Mouse (Mus musculus) MEL (cell line): ENCODE measurements around the gene Grb2. TPM values are rescaled to one million over a fixed set of nuclear protein-coding genes. Genes with fewer than 3 reads are reported as not detected.

Experiments
- DNase-seq: peaks from one replicate; pipeline ENCODE4 v3.0.0; 2011; ENCODE audit warnings: low read depth, low spot score
- H3K27ac ChIP-seq: 2 replicates; pipeline ENCODE4 v1.5.1; 2012; ENCODE audit warnings: low read depth, mild to moderate bottlenecking, control low read depth, low read length, moderate library complexity; ENCODE audit not compliant: control insufficient read depth
- H3K27me3 ChIP-seq, 2 experiments: fragments of 150-350 bp in 1 of 2; sonication (generic) in 1 of 2; 2 replicates each; pipeline ENCODE4 v1.6.1; 2012; ENCODE audit warnings: low read length in 2 of 2, mild to moderate bottlenecking in 2 of 2, improper control_type of control experiment in 1 of 2, moderate library complexity in 1 of 2; ENCODE audit not compliant: insufficient read depth in 2 of 2, control insufficient read depth in 1 of 2
- H3K36me3 ChIP-seq, 2 experiments: 2 replicates each; pipeline ENCODE4 v1.6.1; 2012 to 2014; ENCODE audit warnings: low read length in 2 of 2, improper control_type of control experiment in 1 of 2, inconsistent platforms in 1 of 2, mild to moderate bottlenecking in 1 of 2; ENCODE audit not compliant: insufficient read depth in 2 of 2, control insufficient read depth in 1 of 2
- H3K4me1 ChIP-seq, 2 experiments: fragments of 150-350 bp in 1 of 2; sonication (generic) in 1 of 2; 2 replicates each; pipeline ENCODE4 v1.6.1; 2012; ENCODE audit warnings: low read length in 2 of 2, improper control_type of control experiment in 1 of 2, mild to moderate bottlenecking in 1 of 2; ENCODE audit not compliant: insufficient read depth in 2 of 2, control insufficient read depth in 1 of 2
- H3K4me3 ChIP-seq, 2 experiments: fragments of 150-350 bp in 1 of 2; sonication (generic) in 1 of 2; 2 replicates each; pipeline ENCODE4 v1.5.1; 2012; ENCODE audit warnings: low read depth in 2 of 2, low read length in 2 of 2, mild to moderate bottlenecking in 2 of 2, moderate library complexity in 2 of 2, control low read depth in 1 of 2, improper control_type of control experiment in 1 of 2; ENCODE audit not compliant: control insufficient read depth in 1 of 2, insufficient read depth in 1 of 2
- H3K79me2 ChIP-seq: 2 replicates; pipeline ENCODE4 v1.6.1; 2012; ENCODE audit warnings: mild to moderate bottlenecking, low read length, moderate library complexity; ENCODE audit not compliant: control insufficient read depth, poor library complexity, insufficient read depth
- H3K9ac ChIP-seq: 2 replicates; pipeline ENCODE4 v1.6.1; 2012; ENCODE audit warnings: low read depth, mild to moderate bottlenecking, control low read depth, low read length, moderate library complexity; ENCODE audit not compliant: control insufficient read depth, poor library complexity, severe bottlenecking
- H3K9me3 ChIP-seq: fragments of 150-350 bp; sonication (generic); replicated peaks from 2 replicates; pipeline ENCODE4 v1.6.1; 2012; ENCODE audit warnings: mild to moderate bottlenecking, low read length, improper control_type of control experiment, moderate library complexity; ENCODE audit not compliant: insufficient read depth
- BHLHE40 ChIP-seq: IDR thresholded peaks from 2 replicates; pipeline ENCODE4 v1.6.1; 2012; ENCODE audit warnings: low read depth, mild to moderate bottlenecking, inconsistent platforms, low read length, improper control_type of control experiment, borderline replicate concordance
- CHD2 ChIP-seq: IDR thresholded peaks from 2 replicates; pipeline ENCODE4 v1.6.1; 2011; ENCODE audit warnings: low read length, improper control_type of control experiment
- CTCF ChIP-seq, 3 experiments: IDR thresholded peaks in 2 of 3; conservative IDR thresholded peaks in 1 of 3; 2 replicates each; pipeline ENCODE4 v1.5.1; 2011 to 2012; ENCODE audit warnings: low read length in 3 of 3, low read depth in 2 of 3, mild to moderate bottlenecking in 2 of 3, improper control_type of control experiment in 1 of 3, inconsistent platforms in 1 of 3, mixed read lengths in 1 of 3, moderate library complexity in 1 of 3; ENCODE audit not compliant: control insufficient read depth in 1 of 3, insufficient read depth in 1 of 3, poor library complexity in 1 of 3, severe bottlenecking in 1 of 3
- EP300 ChIP-seq, 2 experiments: IDR thresholded peaks; 2 replicates each; pipeline ENCODE4 v1.6.1; 2011; ENCODE audit warnings: improper control_type of control experiment in 2 of 2, low read length in 2 of 2, low read depth in 1 of 2, mild to moderate bottlenecking in 1 of 2
- ETS1 ChIP-seq: IDR thresholded peaks from 2 replicates; pipeline ENCODE4 v1.6.1; 2012; ENCODE audit warnings: low read depth, mild to moderate bottlenecking, inconsistent platforms, low read length, improper control_type of control experiment, moderate library complexity
- GABPA ChIP-seq: IDR thresholded peaks from 2 replicates; pipeline ENCODE4 v1.6.1; 2012; ENCODE audit warnings: low read depth, mild to moderate bottlenecking, inconsistent platforms, low read length, improper control_type of control experiment, moderate library complexity
- JUND ChIP-seq: IDR thresholded peaks from 2 replicates; pipeline ENCODE4 v1.6.1; 2011; ENCODE audit warnings: low read depth, mild to moderate bottlenecking, improper control_type of control experiment, low read length
- MAFK ChIP-seq: IDR thresholded peaks from 2 replicates; pipeline ENCODE4 v1.6.1; 2011; ENCODE audit warnings: low read depth, mild to moderate bottlenecking, low read length, improper control_type of control experiment, borderline replicate concordance
- MYB ChIP-seq: IDR thresholded peaks from 2 replicates; pipeline ENCODE4 v1.6.1; 2011; ENCODE audit warnings: mild to moderate bottlenecking, low read depth, low read length, improper control_type of control experiment
- MYC ChIP-seq: IDR thresholded peaks from 2 replicates; pipeline ENCODE4 v1.6.1; 2011; ENCODE audit warnings: low read depth, mild to moderate bottlenecking, low read length, improper control_type of control experiment, moderate library complexity
- NELFE ChIP-seq: IDR thresholded peaks from 2 replicates; pipeline ENCODE4 v1.6.1; 2011; ENCODE audit warnings: low read depth, low read length, improper control_type of control experiment
- POLR2A ChIP-seq, 2 experiments: IDR thresholded peaks; 2 replicates each; pipeline ENCODE4 v1.6.1; 2011 to 2012; ENCODE audit warnings: low read length in 2 of 2, mild to moderate bottlenecking in 2 of 2, control low read depth in 1 of 2, improper control_type of control experiment in 1 of 2, low read depth in 1 of 2, moderate library complexity in 1 of 2; ENCODE audit not compliant: control insufficient read depth in 1 of 2, insufficient read depth in 1 of 2, poor library complexity in 1 of 2
- POLR2AphosphoS5 ChIP-seq: IDR thresholded peaks from 2 replicates; pipeline ENCODE4 v1.6.1; 2012; ENCODE audit warnings: low read depth, borderline replicate concordance, mild to moderate bottlenecking, inconsistent platforms, low read length, moderate library complexity, mixed read lengths
- TAL1 ChIP-seq: IDR thresholded peaks from 2 replicates; pipeline ENCODE4 v1.6.1; 2012; ENCODE audit warnings: mild to moderate bottlenecking, inconsistent platforms, low read length, moderate library complexity, mixed read lengths
- TBP ChIP-seq: IDR thresholded peaks from 2 replicates; pipeline ENCODE4 v1.8.0; 2011; ENCODE audit warnings: low read depth, low read length, improper control_type of control experiment
- TCF12 ChIP-seq: IDR thresholded peaks from 2 replicates; pipeline ENCODE4 v1.6.1; 2014; ENCODE audit warnings: low read depth, mild to moderate bottlenecking, inconsistent platforms, low read length, improper control_type of control experiment, moderate library complexity
- UBTF ChIP-seq: IDR thresholded peaks from 2 replicates; pipeline ENCODE4 v1.6.1; 2012; ENCODE audit warnings: low read depth, mild to moderate bottlenecking, inconsistent platforms, low read length, improper control_type of control experiment, moderate library complexity, borderline replicate concordance; ENCODE audit not compliant: insufficient read depth
- USF1 ChIP-seq: IDR thresholded peaks from 2 replicates; pipeline ENCODE4 v1.6.1; 2014; ENCODE audit warnings: low read depth, mild to moderate bottlenecking, inconsistent platforms, low read length, improper control_type of control experiment, moderate library complexity
- ZNF384 ChIP-seq: IDR thresholded peaks from 2 replicates; pipeline ENCODE4 v1.6.1; 2012; ENCODE audit warnings: low read depth, mild to moderate bottlenecking, inconsistent platforms, low read length, improper control_type of control experiment
- polyA plus RNA-seq, 2 experiments: library from polyadenylated mRNA; stranded (reverse) in 1 of 2; unstranded in 1 of 2; fragments of >175 nt in 1 of 2; fragments of >200 nt in 1 of 2; gene quantifications; 2 replicates each; pipeline versions ENCODE4 v1.2.1 to v1.2.4; 2012; ENCODE audit warnings: low replicate concordance in 2 of 2, low read depth in 1 of 2; ENCODE audit not compliant: insufficient read length in 2 of 2, insufficient read depth in 1 of 2, missing spikeins in 1 of 2
- total RNA-seq: library from RNA; depleted of rRNA; stranded (reverse); fragments of 300-350 nt; gene quantifications from 2 replicates; pipeline ENCODE4 v1.2.3, GENCODE M21; 2012

Grb2 gene
- total and polyA plus RNA-seq, 3 experiments = 75.3 to 261 TPM; not detected in 1

GRCm38 (mm10) chr11:115618732-115619516, 89.5 kb downstream of the Grb2 start:
- H3K4me1 ChIP-seq = no peaks in the 10 kb centered on the region
- no peaks in the 10 kb centered on the region for H3K9me3 ChIP-seq
- H3K27me3 ChIP-seq = no peaks in the 10 kb centered on the region
- TF ChIP-seq BHLHE40 = no peak
- H3K79me2 ChIP-seq = no peaks in the 10 kb centered on the region
- DNase-seq = no peak
- no peak overlapping the region for H3K27ac ChIP-seq
- no peak overlapping the region for H3K4me3 ChIP-seq
- H3K36me3 ChIP-seq = peaks cover 0 to 4% of the 10 kb centered on the region in 2 experiments; a peak in 3 of 4 replicates
- H3K9ac ChIP-seq = no peak overlapping the region

GRCm38 (mm10) chr11:115618001-115618400, 90.4 kb downstream of the Grb2 start:
- no peak overlapping the region for H3K4me3 ChIP-seq
- H3K4me1 ChIP-seq = peaks cover 0 to 6% of the 10 kb centered on the region in 2 experiments; a peak in 2 of 4 replicates
- no peak for DNase-seq
- no peak overlapping the region for H3K9ac ChIP-seq
- H3K27me3 ChIP-seq = no peaks in the 10 kb centered on the region
- H3K36me3 ChIP-seq = peaks cover 0 to 5% of the 10 kb centered on the region in 2 experiments
- no peaks in the 10 kb centered on the region; the same call in 1 of the 2 replicates for H3K79me2 ChIP-seq
- no peak overlapping the region for H3K27ac ChIP-seq
- H3K9me3 ChIP-seq = no peaks in the 10 kb centered on the region
- TF ChIP-seq POLR2AphosphoS5 (no peak), CHD2 (no peak), MYC (no peak), JUND (no peak), GABPA (no peak), NELFE (no peak), ETS1 (no peak), CTCF (IDR thresholded peaks at IDR 0.05 in 2 of 3, conservative IDR thresholded peaks at IDR 0.05 in 1 of 3; ENCODE audit: control insufficient read depth in 1 of 3, insufficient read depth in 1 of 3, low read depth in 2 of 3, low read length in 3 of 3, poor library complexity in 1 of 3, severe bottlenecking in 1 of 3) (no peak), MAFK (no peak), MYB (no peak), TCF12 (no peak)

DNA sequence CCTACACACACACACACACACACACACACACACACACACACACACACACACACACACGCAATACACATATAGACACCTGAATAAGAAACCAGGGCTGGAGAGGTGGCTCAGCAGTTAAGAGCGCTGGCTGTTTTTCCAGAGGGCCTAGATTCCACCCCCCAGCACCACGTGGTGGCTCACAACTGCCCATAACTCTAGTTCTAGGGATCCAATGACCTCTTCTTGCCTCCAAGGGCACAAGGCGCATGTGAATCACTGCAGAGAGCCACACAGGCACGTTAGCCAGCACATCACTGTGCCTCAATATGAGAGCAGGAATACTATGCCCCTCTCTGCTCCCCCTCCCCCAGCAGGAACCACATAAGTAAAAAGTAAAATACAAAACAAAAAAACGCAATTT, 91.5 kb downstream of the Grb2 start:
- no peak for TF ChIP-seq EP300 (IDR thresholded peaks at IDR 0.05; ENCODE audit: low read depth in 1 of 2, low read length in 2 of 2)
- no peak for TF ChIP-seq TAL1
- no peak for TF ChIP-seq TBP
- no peak for TF ChIP-seq ZNF384
- TF ChIP-seq POLR2A (IDR thresholded peaks at IDR 0.05; ENCODE audit: control insufficient read depth in 1 of 2, insufficient read depth in 1 of 2, low read depth in 1 of 2, low read length in 2 of 2, poor library complexity in 1 of 2) = no peak
- no peak for TF ChIP-seq UBTF
- no peak for TF ChIP-seq USF1
- no peak for TF ChIP-seq TCF12
- TF ChIP-seq, all 39 proteins: peak for 0
- H3K4me1 ChIP-seq = peaks cover 0 to 6% of the 10 kb centered on the region in 2 experiments; a peak in 2 of 4 replicates
- H3K9ac ChIP-seq = no peak overlapping the region
- DNase-seq = no peak
- H3K27me3 ChIP-seq = no peaks in the 10 kb centered on the region
- H3K9me3 ChIP-seq = no peaks in the 10 kb centered on the region
- H3K36me3 ChIP-seq = peaks cover 0 to 5% of the 10 kb centered on the region in 2 experiments; a peak in 3 of 4 replicates
- H3K27ac ChIP-seq = no peak overlapping the region
- H3K4me3 ChIP-seq = no peak overlapping the region
- H3K79me2 ChIP-seq = peaks cover 5% of the 10 kb centered on the region; the same call in 1 of the 2 replicates
